Mouse (Mus musculus) cerebellum, adult 2 months (tissue): Measurements from ENCODE around the gene Tvp23a.

ENCODE experiments used
- CTCF ChIP-seq: fragments of 200-500 bp; IDR thresholded peaks from 2 replicates; pipeline ENCODE4 v1.5.1; 2011; ENCODE audit warnings: low read depth, mild to moderate bottlenecking, control low read depth, low read length, moderate library complexity, borderline replicate concordance; ENCODE audit not compliant: insufficient read depth
- POLR2A ChIP-seq: fragments of 200-500 bp; IDR thresholded peaks from 2 replicates; pipeline ENCODE4 v1.6.1; 2011; ENCODE audit warnings: low read length, control low read depth, borderline replicate concordance; ENCODE audit not compliant: insufficient read depth

DNA sequence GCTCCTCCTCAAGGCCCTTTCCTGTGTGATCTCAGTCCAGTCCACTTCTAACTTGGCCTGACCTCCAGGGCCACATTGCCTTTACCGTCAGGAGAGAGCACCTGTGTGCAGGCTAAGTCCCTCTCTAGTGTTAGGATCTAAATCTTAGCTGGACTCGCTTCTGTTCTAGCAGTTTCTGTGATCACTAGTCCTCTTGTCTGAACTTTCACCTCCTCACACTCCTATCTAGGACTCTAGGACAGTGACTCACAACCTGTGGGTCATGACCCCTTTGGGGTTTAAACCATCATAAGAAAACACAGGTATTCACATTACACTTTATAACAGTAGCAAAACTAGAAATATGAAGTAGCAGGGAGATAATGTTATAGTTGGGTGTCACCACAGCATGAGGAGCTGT, 4.7 kb upstream of the Tvp23a start:
- no peak for TF ChIP-seq POLR2A
- no peak for TF ChIP-seq CTCF
